Mouse (Mus musculus): Measurements from ENCODE around the gene Olfr228. TPM values are rescaled to one million over a fixed set of nuclear protein-coding genes. Genes with fewer than 3 reads are reported as not detected.

The Olfr228 gene
- polyA plus RNA-seq (2014; fragmentation: Illumina TruSeq; extraction: RNeasy Lipid Tissue Mini Kit (QIAGEN cat#74804); ENCODE audit: low read depth, low replicate concordance), result not detected

GRCm38 (mm10) chr2:86487286-86487685, at the start of gene Olfr228:
Gene Olfr228 (minus strand): TSS chr2:86487386.

GRCm38 (mm10) chr2:86508161-86508560, 21.0 kb upstream of the Olfr228 start, which contains the start of gene Olfr1076:
Gene Olfr1076 (plus strand): TSS chr2:86508461.

GRCm38 (mm10) chr2:86456169-86456568, 31.0 kb downstream of the Olfr228 start, which contains the start of gene Olfr1066:
Gene Olfr1066 (minus strand): TSS chr2:86456269.

GRCm38 (mm10) chr2:86450491-86450890, 36.7 kb downstream of the Olfr228 start, which contains the start of gene Olfr1065:
Gene Olfr1065 (minus strand): TSS chr2:86450591.

Other genes starting within 250 kb of the Olfr228 start
- gene Olfr1048, start 247.1 kb downstream of the Olfr228 start, polyA plus RNA-seq (2014; fragmentation: Illumina TruSeq; extraction: RNeasy Lipid Tissue Mini Kit (QIAGEN cat#74804); ENCODE audit: low read depth, low replicate concordance), result not detected
- gene Olfr1049, start 229.1 kb downstream of the Olfr228 start, polyA plus RNA-seq (2014; fragmentation: Illumina TruSeq; extraction: RNeasy Lipid Tissue Mini Kit (QIAGEN cat#74804); ENCODE audit: low read depth, low replicate concordance), result not detected
- not detected for gene Olfr1051, start 208.3 kb downstream of the Olfr228 start, polyA plus RNA-seq (2014; fragmentation: Illumina TruSeq; extraction: RNeasy Lipid Tissue Mini Kit (QIAGEN cat#74804); ENCODE audit: low read depth, low replicate concordance)
- not detected for gene Olfr1052, start 194.9 kb downstream of the Olfr228 start, polyA plus RNA-seq (2014; fragmentation: Illumina TruSeq; extraction: RNeasy Lipid Tissue Mini Kit (QIAGEN cat#74804); ENCODE audit: low read depth, low replicate concordance)
- not detected for gene Olfr1053, start 172.1 kb downstream of the Olfr228 start, polyA plus RNA-seq (2014; fragmentation: Illumina TruSeq; extraction: RNeasy Lipid Tissue Mini Kit (QIAGEN cat#74804); ENCODE audit: low read depth, low replicate concordance)
- gene Olfr1054, start 152.0 kb downstream of the Olfr228 start, polyA plus RNA-seq (2014; fragmentation: Illumina TruSeq; extraction: RNeasy Lipid Tissue Mini Kit (QIAGEN cat#74804); ENCODE audit: low read depth, low replicate concordance), result not detected
- gene Olfr1055, start 137.1 kb downstream of the Olfr228 start, polyA plus RNA-seq (2014; fragmentation: Illumina TruSeq; extraction: RNeasy Lipid Tissue Mini Kit (QIAGEN cat#74804); ENCODE audit: low read depth, low replicate concordance), result not detected
- gene Olfr1056, start 124.9 kb downstream of the Olfr228 start, polyA plus RNA-seq (2014; fragmentation: Illumina TruSeq; extraction: RNeasy Lipid Tissue Mini Kit (QIAGEN cat#74804); ENCODE audit: low read depth, low replicate concordance), result not detected
- gene Olfr1057, start 109.0 kb downstream of the Olfr228 start, polyA plus RNA-seq (2014; fragmentation: Illumina TruSeq; extraction: RNeasy Lipid Tissue Mini Kit (QIAGEN cat#74804); ENCODE audit: low read depth, low replicate concordance), result not detected
- not detected for gene Olfr1058, start 98.8 kb downstream of the Olfr228 start, polyA plus RNA-seq (2014; fragmentation: Illumina TruSeq; extraction: RNeasy Lipid Tissue Mini Kit (QIAGEN cat#74804); ENCODE audit: low read depth, low replicate concordance)
- not detected for gene Olfr1061, start 73.3 kb downstream of the Olfr228 start, polyA plus RNA-seq (2014; fragmentation: Illumina TruSeq; extraction: RNeasy Lipid Tissue Mini Kit (QIAGEN cat#74804); ENCODE audit: low read depth, low replicate concordance)
- gene Olfr1062, start 60.6 kb downstream of the Olfr228 start, polyA plus RNA-seq (2014; fragmentation: Illumina TruSeq; extraction: RNeasy Lipid Tissue Mini Kit (QIAGEN cat#74804); ENCODE audit: low read depth, low replicate concordance), result not detected
- not detected for gene Olfr1065, start 36.8 kb downstream of the Olfr228 start, polyA plus RNA-seq (2014; fragmentation: Illumina TruSeq; extraction: RNeasy Lipid Tissue Mini Kit (QIAGEN cat#74804); ENCODE audit: low read depth, low replicate concordance)
- gene Olfr1066, start 31.1 kb downstream of the Olfr228 start, polyA plus RNA-seq (2014; fragmentation: Illumina TruSeq; extraction: RNeasy Lipid Tissue Mini Kit (QIAGEN cat#74804); ENCODE audit: low read depth, low replicate concordance), result not detected
- not detected for gene Olfr1076, start 21.1 kb upstream of the Olfr228 start, polyA plus RNA-seq (2014; fragmentation: Illumina TruSeq; extraction: RNeasy Lipid Tissue Mini Kit (QIAGEN cat#74804); ENCODE audit: low read depth, low replicate concordance)
- not detected for gene Olfr1079, start 55.1 kb upstream of the Olfr228 start, polyA plus RNA-seq (2014; fragmentation: Illumina TruSeq; extraction: RNeasy Lipid Tissue Mini Kit (QIAGEN cat#74804); ENCODE audit: low read depth, low replicate concordance)
- not detected for gene Olfr1080, start 70.8 kb upstream of the Olfr228 start, polyA plus RNA-seq (2014; fragmentation: Illumina TruSeq; extraction: RNeasy Lipid Tissue Mini Kit (QIAGEN cat#74804); ENCODE audit: low read depth, low replicate concordance)
- not detected for gene Olfr1082, start 111.6 kb upstream of the Olfr228 start, polyA plus RNA-seq (2014; fragmentation: Illumina TruSeq; extraction: RNeasy Lipid Tissue Mini Kit (QIAGEN cat#74804); ENCODE audit: low read depth, low replicate concordance)
- gene Olfr1084, start 152.3 kb upstream of the Olfr228 start, polyA plus RNA-seq (2014; fragmentation: Illumina TruSeq; extraction: RNeasy Lipid Tissue Mini Kit (QIAGEN cat#74804); ENCODE audit: low read depth, low replicate concordance), result not detected
- not detected for gene Olfr1085, start 174.6 kb upstream of the Olfr228 start, polyA plus RNA-seq (2014; fragmentation: Illumina TruSeq; extraction: RNeasy Lipid Tissue Mini Kit (QIAGEN cat#74804); ENCODE audit: low read depth, low replicate concordance)
- not detected for gene Olfr1086, start 192.7 kb upstream of the Olfr228 start, polyA plus RNA-seq (2014; fragmentation: Illumina TruSeq; extraction: RNeasy Lipid Tissue Mini Kit (QIAGEN cat#74804); ENCODE audit: low read depth, low replicate concordance)
- gene Olfr1087, start 211.0 kb upstream of the Olfr228 start, polyA plus RNA-seq (2014; fragmentation: Illumina TruSeq; extraction: RNeasy Lipid Tissue Mini Kit (QIAGEN cat#74804); ENCODE audit: low read depth, low replicate concordance), result not detected
- not detected for gene Olfr1089, start 246.3 kb upstream of the Olfr228 start, polyA plus RNA-seq (2014; fragmentation: Illumina TruSeq; extraction: RNeasy Lipid Tissue Mini Kit (QIAGEN cat#74804); ENCODE audit: low read depth, low replicate concordance)